Mouse (Mus musculus): Measurements from ENCODE around the gene Cadm1. TPM values are rescaled to one million over a fixed set of nuclear protein-coding genes. Genes with fewer than 3 reads are reported as not detected.

Gene Cadm1
- polyA plus RNA-seq, 1 experiment from 2014 or later, result 86.8 TPM

DNA sequence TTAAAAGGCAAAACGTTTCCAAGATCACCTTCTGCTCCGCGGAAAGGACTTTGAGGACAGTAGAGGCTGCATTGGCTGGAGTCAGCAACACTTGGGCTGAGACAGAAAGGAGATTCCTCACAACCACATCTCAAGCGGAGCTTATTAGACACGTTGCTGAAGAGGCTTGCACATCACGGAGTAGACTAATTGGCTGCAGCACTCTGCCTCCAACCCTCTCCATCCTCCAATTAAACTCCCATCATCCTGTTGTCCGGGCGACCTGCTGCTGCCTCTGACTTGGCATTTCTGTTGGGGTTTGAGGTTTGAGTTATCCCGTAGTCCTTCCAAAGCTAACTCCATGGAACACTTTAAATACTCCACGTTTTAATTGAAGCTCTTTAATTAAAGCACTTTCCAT lies 316.3 kb downstream of the Cadm1 start:
- TF ChIP-seq CTCF (IDR thresholded peaks at IDR 0.05), result no peak
- DNase-seq (ENCODE audit: low read depth, low spot score) (no peak), ATAC-seq (no peak)
- no peaks in the 10 kb centered on the region for H3K27me3 ChIP-seq
- ChIA-PET CTCF (interaction anchor here (1.3 to 1.7 kb wide), 2 partner anchors 9 kb away, joined by 3 to 5 read pairs; no protein-coding TSS in a partner anchor), POLR2A (no interaction called here)
- in situ Hi-C loops (cut with MboI; ENCODE audit: low pct_unique_long_range_greater_than_20kb), result no loop called here

DNA sequence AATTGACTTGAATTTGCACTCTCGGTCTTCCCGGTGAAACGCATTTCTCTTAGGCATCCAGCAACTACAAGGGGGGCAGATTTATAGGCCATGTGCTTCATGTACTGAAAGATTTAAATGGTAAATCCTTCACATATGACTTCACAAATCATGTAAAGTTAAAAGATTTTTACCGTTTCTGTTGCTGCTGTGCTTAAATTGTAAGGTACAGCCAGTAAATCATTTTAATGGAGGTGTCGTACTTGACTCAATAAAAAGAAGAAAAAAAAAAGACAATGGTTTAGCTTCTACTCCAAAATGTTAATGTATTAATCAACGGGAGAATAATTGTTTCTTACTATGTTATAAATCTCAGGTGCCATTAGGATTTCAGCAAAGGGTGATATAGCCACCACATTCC lies 317.0 kb downstream of the Cadm1 start:
- ATAC-seq (no peak), DNase-seq (ENCODE audit: low read depth, low spot score) (no peak)
- ChIA-PET CTCF (interaction anchor here (1.3 to 1.7 kb wide), 2 partner anchors 9 to 10 kb away, joined by 3 to 5 read pairs; no protein-coding TSS in a partner anchor), POLR2A (interaction anchor here (0.6 kb wide), 1 partner anchor 13 kb away, joined by 4 read pairs; no protein-coding TSS in a partner anchor)
- no peak for TF ChIP-seq CTCF (IDR thresholded peaks at IDR 0.05)
- H3K27me3 ChIP-seq, result no peaks in the 10 kb centered on the region
- in situ Hi-C loops (cut with MboI; ENCODE audit: low pct_unique_long_range_greater_than_20kb), result no loop called here

DNA sequence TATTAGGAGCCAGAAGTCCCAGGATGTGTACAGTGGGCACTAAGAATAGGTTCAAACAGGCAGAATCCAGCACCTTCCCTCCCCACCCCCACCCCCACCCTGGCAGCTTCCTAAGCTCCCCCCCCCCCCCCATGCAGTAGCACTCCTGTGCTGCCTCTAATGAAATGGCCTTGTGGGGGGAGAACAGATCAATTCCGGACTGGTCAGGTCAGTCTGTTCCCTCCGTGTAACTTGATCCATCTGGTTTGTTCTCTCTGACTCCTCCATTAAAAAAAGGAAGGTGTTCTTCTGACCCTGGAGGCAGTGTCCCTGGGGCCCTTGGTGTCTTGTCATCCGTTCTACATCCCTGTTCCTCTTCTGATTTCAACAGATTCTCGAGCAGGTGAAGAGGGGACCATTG lies 317.8 kb downstream of the Cadm1 start:
- in situ Hi-C loops (cut with MboI; ENCODE audit: low pct_unique_long_range_greater_than_20kb), result no loop called here
- ChIA-PET CTCF (interaction anchor here (1.7 kb wide), 1 partner anchor 8 kb away, joined by 5 read pairs; no protein-coding TSS in a partner anchor), POLR2A (no interaction called here)
- no peaks in the 10 kb centered on the region for H3K27me3 ChIP-seq
- TF ChIP-seq CTCF (IDR thresholded peaks at IDR 0.05), result no peak
- DNase-seq (ENCODE audit: low read depth, low spot score) (no peak), ATAC-seq (no peak)

DNA sequence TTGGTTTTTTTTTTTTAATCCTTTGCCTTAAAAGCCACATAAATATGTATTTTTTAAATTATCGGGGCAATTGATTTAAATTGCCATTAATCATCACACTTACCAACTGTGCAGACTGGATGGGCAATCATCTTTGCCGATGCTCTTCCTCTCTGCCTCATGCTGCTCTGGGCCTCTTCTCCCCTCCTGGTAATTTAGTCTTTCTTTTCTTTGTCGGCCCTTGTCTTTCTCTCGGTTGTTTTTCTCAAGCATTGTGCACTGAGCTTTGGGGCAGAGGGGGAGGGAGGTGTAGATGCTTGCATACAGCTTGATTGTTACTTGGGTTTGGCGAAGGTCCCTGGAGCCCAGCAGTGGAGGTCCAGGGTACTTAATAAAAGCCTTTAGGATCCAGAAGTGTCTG lies 318.8 kb downstream of the Cadm1 start:
- in situ Hi-C loops (cut with MboI; ENCODE audit: low pct_unique_long_range_greater_than_20kb), result no loop called here
- no peak for ATAC-seq
- CTCF ChIA-PET, result no interaction called here

DNA sequence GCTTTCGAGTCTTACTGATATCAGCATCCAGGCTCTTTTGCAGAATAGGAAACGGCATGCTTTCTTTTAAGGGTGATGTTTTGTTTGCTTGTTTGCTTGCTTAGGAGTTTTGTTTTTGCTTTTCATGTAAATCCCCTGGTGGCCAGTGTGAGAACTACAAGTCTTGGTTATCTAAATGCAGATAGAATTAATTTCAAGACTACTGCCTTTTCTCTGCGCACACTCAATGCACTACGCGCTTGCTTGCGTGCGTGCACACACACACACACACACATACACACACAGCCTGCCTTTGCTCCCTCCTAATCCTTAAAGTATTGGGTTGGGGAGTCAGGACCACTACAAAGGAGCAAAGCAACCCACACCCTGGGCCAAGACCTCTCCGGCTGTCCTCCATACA lies 326.3 kb downstream of the Cadm1 start:
- peak; percentile 59 for TF ChIP-seq CTCF (IDR thresholded peaks at IDR 0.05)
- DNase-seq (ENCODE audit: low read depth, low spot score), result no peak
- in situ Hi-C loops (cut with MboI; ENCODE audit: low pct_unique_long_range_greater_than_20kb), result no loop called here
- no peaks in the 10 kb centered on the region for H3K27me3 ChIP-seq
- ATAC-seq, result no peak
- POLR2A ChIA-PET, result no interaction called here
- CTCF ChIA-PET, result interaction anchor here (1.2 kb wide), 1 partner anchor 9 kb away, joined by 5 read pairs; no protein-coding TSS in a partner anchor

More for the DNA sequence above, 318.8 kb downstream of the Cadm1 start:
- no peak for DNase-seq (ENCODE audit: low read depth, low spot score)
- H3K27me3 ChIP-seq, result no peaks in the 10 kb centered on the region
- POLR2A ChIA-PET, result no interaction called here
- no peak for TF ChIP-seq CTCF (IDR thresholded peaks at IDR 0.05)

DNA sequence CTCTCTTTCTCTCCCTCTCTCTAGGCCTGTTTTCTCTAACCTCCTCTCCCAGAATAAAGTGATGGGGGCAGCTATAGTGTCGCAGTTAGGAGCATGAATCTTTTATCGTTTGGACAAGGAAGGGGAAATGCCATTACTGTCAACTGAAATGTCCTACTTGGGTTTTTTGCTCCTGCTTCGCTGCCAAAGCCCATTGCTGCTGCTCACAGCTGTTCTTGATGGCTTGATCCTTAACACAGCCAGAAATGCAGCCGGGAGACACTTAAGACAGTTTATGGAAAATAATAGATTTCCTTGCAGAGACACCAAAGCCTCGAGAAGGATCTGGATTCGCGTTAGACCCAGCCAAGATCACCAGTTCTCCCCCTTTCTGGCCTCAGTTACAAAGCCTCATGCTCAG lies 327.3 kb downstream of the Cadm1 start:
- DNase-seq (ENCODE audit: low read depth, low spot score), result no peak
- in situ Hi-C loops (cut with MboI; ENCODE audit: low pct_unique_long_range_greater_than_20kb), result no loop called here
- ChIA-PET POLR2A (no interaction called here), CTCF (no interaction called here)
- ATAC-seq, result no peak
- no peak for TF ChIP-seq CTCF (IDR thresholded peaks at IDR 0.05)
- no peaks in the 10 kb centered on the region for H3K27me3 ChIP-seq

DNA sequence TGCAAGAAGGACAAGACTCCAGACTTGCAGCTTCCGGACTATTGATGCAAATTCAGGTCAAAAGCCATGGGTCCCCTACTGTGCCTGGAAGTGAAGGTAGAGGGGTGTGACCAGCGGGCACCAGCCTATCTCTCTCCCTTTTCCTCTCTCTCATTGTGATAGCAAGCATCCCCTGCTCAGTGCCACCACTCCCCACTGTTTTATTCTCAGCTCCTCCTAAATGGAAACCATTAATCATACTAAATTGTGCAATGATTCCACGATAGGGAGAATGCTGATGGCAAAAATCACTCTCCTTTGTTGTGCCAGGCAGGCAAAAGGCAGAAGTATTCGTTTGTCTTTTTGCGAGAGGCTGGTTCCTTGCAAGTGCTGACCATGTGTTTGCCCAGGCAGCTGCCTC lies 328.2 kb downstream of the Cadm1 start:
- TF ChIP-seq CTCF (IDR thresholded peaks at IDR 0.05), result no peak
- ATAC-seq (no peak), DNase-seq (ENCODE audit: low read depth, low spot score) (no peak)
- POLR2A ChIA-PET, result no interaction called here
- H3K27me3 ChIP-seq, result no peaks in the 10 kb centered on the region
- in situ Hi-C loops (cut with MboI; ENCODE audit: low pct_unique_long_range_greater_than_20kb), result no loop called here
- CTCF ChIA-PET, result no interaction called here

DNA sequence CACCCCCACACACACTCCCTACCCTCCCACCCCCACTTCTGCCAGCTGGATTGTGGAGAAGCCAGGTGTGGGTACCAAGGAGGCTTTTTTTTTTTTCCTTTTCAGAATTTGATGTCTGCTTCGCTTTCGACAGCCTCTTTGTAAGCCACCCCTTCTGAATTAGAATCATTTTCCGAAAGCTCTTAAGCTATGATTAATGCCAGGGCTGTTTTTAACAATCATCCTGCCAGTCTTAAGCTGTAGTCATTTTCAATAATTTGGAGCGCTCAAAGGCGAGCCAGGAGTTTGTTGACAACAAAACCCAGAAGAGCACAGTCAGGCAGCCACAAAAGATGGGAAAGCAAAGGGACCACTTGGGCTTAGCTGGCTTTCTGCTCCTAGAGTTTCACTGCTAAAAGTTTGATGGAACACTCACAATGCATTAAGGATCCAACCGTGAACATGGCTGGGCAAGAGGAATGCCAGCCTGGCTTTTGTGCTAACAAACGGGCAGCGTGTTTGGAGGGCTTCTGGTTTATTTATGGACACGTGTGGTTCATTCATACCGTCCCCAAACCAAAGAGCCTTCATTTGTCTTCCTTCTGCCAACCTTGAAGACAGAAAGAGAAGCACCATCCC lies 328.9 kb downstream of the Cadm1 start:
- in situ Hi-C loops (cut with MboI; ENCODE audit: low pct_unique_long_range_greater_than_20kb), result no loop called here
- ATAC-seq (peak; percentile 68), DNase-seq (ENCODE audit: low read depth, low spot score) (peak; percentile 13)
- CTCF ChIA-PET, result no interaction called here
- POLR2A ChIA-PET, result no interaction called here
- TF ChIP-seq CTCF (IDR thresholded peaks at IDR 0.05), result no peak
- no peaks in the 10 kb centered on the region for H3K27me3 ChIP-seq

DNA sequence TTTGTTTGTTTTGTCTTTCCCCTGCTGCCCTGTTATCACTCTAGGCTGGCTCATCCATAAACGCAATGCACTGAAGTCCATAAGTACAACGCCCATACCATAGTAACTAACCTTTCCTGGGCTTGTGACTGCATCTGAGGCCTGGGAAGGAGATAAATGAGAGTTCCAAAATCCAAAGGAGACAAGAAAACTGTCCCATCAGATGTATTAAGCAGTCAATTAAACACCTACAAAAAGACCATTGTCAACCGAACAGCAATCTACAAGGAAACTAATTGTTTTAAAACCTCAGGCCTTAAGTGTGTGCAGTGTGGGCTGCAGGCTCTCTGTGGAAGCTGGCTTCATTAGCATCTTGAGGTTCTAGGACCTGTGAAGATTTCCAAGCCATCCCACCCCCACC lies 331.0 kb downstream of the Cadm1 start:
- ATAC-seq, result no peak
- CTCF ChIA-PET, result no interaction called here
- POLR2A ChIA-PET, result no interaction called here
- DNase-seq (ENCODE audit: low read depth, low spot score), result no peak
- H3K27me3 ChIP-seq, result no peaks in the 10 kb centered on the region
- TF ChIP-seq CTCF (IDR thresholded peaks at IDR 0.05), result no peak
- in situ Hi-C loops (cut with MboI; ENCODE audit: low pct_unique_long_range_greater_than_20kb), result no loop called here

DNA sequence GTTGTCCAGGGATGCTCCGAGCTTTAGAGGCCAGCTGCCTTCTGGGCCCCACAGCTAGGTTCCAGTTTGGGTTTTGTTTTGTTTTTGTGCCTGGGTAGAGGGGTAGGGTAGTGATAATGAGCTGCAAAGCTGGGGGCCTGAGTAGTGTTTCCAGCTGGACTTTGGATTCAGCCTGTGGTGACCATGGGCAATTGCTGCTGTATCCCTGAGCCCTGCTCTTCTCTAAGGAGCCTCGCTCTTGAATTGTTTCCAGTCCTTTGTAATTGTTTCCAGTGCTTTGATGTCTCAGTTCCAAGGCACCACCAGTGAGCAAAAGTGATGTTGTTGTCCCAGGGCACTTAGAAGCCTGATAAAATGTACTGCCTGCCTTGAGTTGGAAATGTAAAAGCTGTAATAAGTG lies 331.8 kb downstream of the Cadm1 start:
- TF ChIP-seq CTCF (IDR thresholded peaks at IDR 0.05), result no peak
- ChIA-PET CTCF (no interaction called here), POLR2A (no interaction called here)

DNA sequence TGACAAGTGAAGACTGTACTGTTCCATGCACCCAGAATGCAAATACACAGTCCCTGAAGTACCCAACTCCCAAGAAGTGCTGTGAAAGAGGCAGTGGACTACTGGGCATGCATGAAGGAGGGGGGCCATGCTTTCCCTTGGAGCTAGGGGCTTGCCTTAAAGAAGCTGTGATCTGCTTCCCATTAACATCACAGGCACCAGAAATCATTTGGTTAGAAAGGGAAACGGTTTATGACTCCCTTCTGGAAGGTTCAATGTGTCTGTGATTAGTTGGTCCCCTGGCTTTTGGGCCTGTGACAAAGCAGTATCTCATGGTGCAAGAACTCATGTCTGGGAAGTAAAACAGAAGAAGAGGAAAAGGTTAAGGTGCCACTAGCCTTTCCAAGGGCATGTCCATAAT lies 336.0 kb downstream of the Cadm1 start:
- DNase-seq (ENCODE audit: low read depth, low spot score), result no peak
- CTCF ChIA-PET, result no interaction called here

More for the DNA sequence above, 331.8 kb downstream of the Cadm1 start:
- ATAC-seq, result no peak
- H3K27me3 ChIP-seq, result no peaks in the 10 kb centered on the region
- DNase-seq (ENCODE audit: low read depth, low spot score), result no peak
- in situ Hi-C loops (cut with MboI; ENCODE audit: low pct_unique_long_range_greater_than_20kb), result no loop called here

DNA sequence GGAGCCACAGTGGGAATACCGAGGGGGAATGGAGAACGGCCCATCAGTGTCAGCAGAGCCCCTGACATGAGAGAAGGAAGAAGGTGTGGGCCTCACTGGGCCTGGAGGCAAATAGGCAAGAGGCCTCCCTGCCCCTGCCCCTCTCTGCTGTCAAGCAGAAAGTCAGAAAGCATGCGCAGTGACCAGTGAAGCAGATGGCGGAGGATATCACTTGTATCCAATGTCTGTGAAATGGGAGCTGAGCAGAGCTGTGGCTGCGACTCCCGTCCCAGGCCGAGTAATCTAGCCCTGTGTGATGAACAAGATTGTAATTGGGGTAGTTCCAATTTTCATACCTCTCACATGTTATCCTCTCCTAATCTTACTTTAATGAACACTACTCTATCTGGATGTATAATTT lies 337.5 kb downstream of the Cadm1 start:
- in situ Hi-C loops (cut with MboI; ENCODE audit: low pct_unique_long_range_greater_than_20kb), result no loop called here
- ChIA-PET CTCF (no interaction called here), POLR2A (no interaction called here)
- no peak for TF ChIP-seq CTCF (IDR thresholded peaks at IDR 0.05)
- H3K27me3 ChIP-seq, result no peaks in the 10 kb centered on the region
- ATAC-seq, result no peak
- no peak for DNase-seq (ENCODE audit: low read depth, low spot score)

More for the DNA sequence above, 336.0 kb downstream of the Cadm1 start:
- POLR2A ChIA-PET, result no interaction called here
- TF ChIP-seq CTCF (IDR thresholded peaks at IDR 0.05), result no peak
- ATAC-seq, result no peak
- in situ Hi-C loops (cut with MboI; ENCODE audit: low pct_unique_long_range_greater_than_20kb), result no loop called here
- no peaks in the 10 kb centered on the region for H3K27me3 ChIP-seq

Measured in Patski (cell line).